9 mouse cellular contexts compared by ENCODE assay signal in the genomic region with DNA sequence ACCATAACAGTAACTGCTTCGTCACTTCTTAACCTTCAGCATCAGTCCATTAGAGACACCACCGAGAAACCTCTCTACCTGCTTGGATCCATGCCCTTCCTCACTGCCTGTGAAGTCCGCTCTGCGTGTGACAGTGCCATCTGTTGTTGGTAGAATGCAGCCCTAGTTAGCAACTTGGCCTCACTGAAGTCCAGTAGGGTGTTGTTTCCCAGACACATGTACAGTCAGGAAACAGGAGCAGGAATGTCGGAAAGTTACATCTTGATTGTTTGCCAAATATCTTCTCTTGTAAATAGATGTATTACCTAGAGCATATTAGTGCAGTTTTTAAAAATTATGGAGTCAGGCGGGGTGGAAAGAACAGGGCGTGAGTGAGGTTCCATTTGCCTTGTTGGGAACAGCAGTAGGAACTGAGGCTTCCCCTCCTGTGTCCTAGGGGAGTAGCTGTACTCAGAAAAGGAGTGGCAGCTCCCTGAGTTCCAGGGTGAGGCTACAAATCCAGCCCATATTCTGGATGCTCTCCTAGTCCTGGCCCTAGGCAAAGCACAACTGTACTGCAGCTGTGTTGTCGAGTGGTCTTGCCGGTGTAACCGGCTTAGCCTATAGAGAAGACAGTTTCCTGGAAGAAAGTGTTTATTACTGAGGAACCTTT. TPM values are rescaled to one million over a fixed set of nuclear protein-coding genes. Genes with fewer than 3 reads are reported as not detected.
DNase-seq lines count a peak whose midpoint lies in the region; ATAC-seq lines count a peak whose summit lies in the region.
"Had no signal": no experiment of that assay in that cellular context is flagged by ENCODE, and none has a peak within 500 bp of the region (broad histone marks: within the 10 kb centered on the region; RNA-seq: fewer than 3 reads in every experiment).

No protein-coding gene starts in this region.

- DNase-seq in adrenal gland, postnatal 10 days, result peak; percentile 26
- DNase-seq in adrenal gland, postnatal 25 days, result no peak
- DNase-seq in limb, embryonic 10.5 days (ENCODE audit: low spot score), result no peak
- DNase-seq in heart, postnatal 14 days, result peak; percentile 32 to 50
- peak; percentile 50 for DNase-seq in lung, postnatal 10 days
- no peak for DNase-seq in spleen, postnatal 4 days (ENCODE audit: low spot score in 2 of 2)
- DNase-seq in adrenal gland, adult 2 months, result no peak

- no peak for ATAC-seq in limb, embryonic 13.5 days (ENCODE audit: low FRiP score, low read depth)

- no peaks in the 10 kb centered on the region for H3K9me3 ChIP-seq in limb, embryonic 13.5 days
- H3K9me3 ChIP-seq in limb, embryonic 10.5 days (replicated peaks), result no peaks in the 10 kb centered on the region
- H3K9me3 ChIP-seq: midbrain, embryonic 12.5 days had no signal

- WGBS in limb, embryonic 13.5 days, result 83% methylated on average over 10 of the region's 10 CpGs
- WGBS in limb, embryonic 10.5 days, result 91% methylated on average over 10 of the region's 10 CpGs

- peaks cover 47% of the 10 kb centered on the region for H3K4me1 ChIP-seq in limb, embryonic 13.5 days
- H3K4me1 ChIP-seq in limb, embryonic 10.5 days, result peaks cover 37% of the 10 kb centered on the region

- H3K27me3 ChIP-seq in limb, embryonic 13.5 days, result no peaks in the 10 kb centered on the region
- no peaks in the 10 kb centered on the region for H3K27me3 ChIP-seq in limb, embryonic 10.5 days (ENCODE audit: low read depth, poor library complexity, severe bottlenecking)
- H3K27me3 ChIP-seq: midbrain, embryonic 12.5 days had no signal

- no peak overlapping the region for H3K27ac ChIP-seq in limb, embryonic 13.5 days
- no peak overlapping the region for H3K27ac ChIP-seq in limb, embryonic 10.5 days
- H3K27ac ChIP-seq: midbrain, embryonic 12.5 days had no signal

- H3K9ac ChIP-seq in limb, embryonic 13.5 days, result no peak overlapping the region
- H3K9ac ChIP-seq: midbrain, embryonic 12.5 days had no signal

- peaks cover 43% of the 10 kb centered on the region for H3K36me3 ChIP-seq in limb, embryonic 13.5 days
- peaks cover 46% of the 10 kb centered on the region for H3K36me3 ChIP-seq in limb, embryonic 10.5 days

- H3K4me2 ChIP-seq in limb, embryonic 13.5 days (replicated peaks), result peak overlapping the region; percentile 36
- H3K4me2 ChIP-seq: midbrain, embryonic 12.5 days had no signal

- intact Hi-C loops in heart, postnatal 14 days (cut with DNase I), result loop anchor here (2.0 to 10.0 kb wide), 3 partner anchors 103 to 249 kb away; no protein-coding TSS in a partner anchor

- H3K4me3 ChIP-seq in limb, embryonic 13.5 days, result no peak overlapping the region
- no peak overlapping the region for H3K4me3 ChIP-seq in limb, embryonic 10.5 days
- H3K4me3 ChIP-seq: midbrain, embryonic 12.5 days had no signal

RNA-seq across cellular contexts. Expression of gene Btbd3, which starts 25.3 kb away (rescaled TPM):
- total RNA-seq in adrenal gland, postnatal 10 days (2021), result 10 to 100 TPM; 24.6 to 28.2 TPM
- total RNA-seq in adrenal gland, postnatal 25 days (2021), result 20.9 and 24.6 TPM in 2 replicates
- 23.4 and 23.5 TPM in 2 replicates for polyA plus RNA-seq in limb, embryonic 13.5 days (2015; fragmentation: Nextera tagmentation; extraction: Ambion mirVana)
- polyA plus RNA-seq in limb, embryonic 10.5 days (2016; fragmentation: Nextera tagmentation; extraction: Ambion mirVana), result 11.3 and 13.5 TPM in 2 replicates
- 10 to 100 TPM; 29.8 to 30.0 TPM for total RNA-seq in heart, postnatal 14 days (2021)
- total RNA-seq in adrenal gland, adult 2 months (2021), result 10 to 100 TPM; 18.3 to 19.7 TPM
- polyA plus RNA-seq in adrenal gland, adult 2 months (2012; rRNA removed), result 4.1 and 4.5 TPM in 2 replicates

Comparison
In these comparisons a context has a peak if more than half of its experiments do, and no peak if none do; other contexts are left out.
1. DNase-seq: peak in adrenal gland, postnatal 10 days (single experiment), heart, postnatal 14 days (2 of 2) and lung, postnatal 10 days (single experiment); none in adrenal gland, postnatal 25 days (single experiment), limb, embryonic 10.5 days (single experiment), spleen, postnatal 4 days (0 of 2) and adrenal gland, adult 2 months (single experiment).